ENCODE assay signal across 13 mouse cellular contexts in the genomic region with DNA sequence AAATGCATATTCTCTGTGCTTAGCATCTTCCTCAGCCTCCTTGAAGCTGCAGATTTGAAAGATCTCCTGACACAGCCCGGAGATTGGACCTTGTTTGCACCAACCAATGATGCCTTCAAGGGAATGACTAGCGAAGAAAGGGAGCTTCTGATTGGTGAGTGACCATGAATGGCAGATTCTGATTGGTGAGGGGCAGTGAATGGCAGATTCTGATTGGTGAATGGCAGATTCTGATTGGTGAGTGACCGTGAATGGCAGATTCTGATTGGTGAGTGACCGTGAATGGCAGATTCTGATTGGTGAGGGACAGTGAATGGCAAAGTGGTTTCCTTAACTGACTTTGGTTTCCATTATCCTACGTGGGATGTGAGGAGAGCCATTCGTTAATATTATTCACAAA. TPM values are rescaled to one million over a fixed set of nuclear protein-coding genes. Genes with fewer than 3 reads are reported as not detected.
"Had no signal": no experiment of that assay in that cellular context is flagged by ENCODE, and none has a peak within 500 bp of the region (broad histone marks: within the 10 kb centered on the region; RNA-seq: fewer than 3 reads in every experiment).

No protein-coding gene starts in this region.

- DNase-seq: lung, adult 18-20 months; lung, embryonic 14.5 days; lung, postnatal 10 days; lung, postnatal 4 days; retina, postnatal 1 day; right cerebral cortex, adult 18-20 months; right cerebral cortex, postnatal 25 days; right cerebral cortex, postnatal 4 days; spleen, adult 18-20 months; thymus, adult 2 months; thymus, postnatal 25 days; thymus, postnatal 4 days had no signal

RNA-seq across cellular contexts. Expression of gene Postn, which starts 15.1 kb away (rescaled TPM):
- total RNA-seq: megakaryocyte-erythroid progenitor cell, adult 5-6 weeks had no signal
